Mouse (Mus musculus): ENCODE data around the gene Galnt14. TPM values are rescaled to one million over a fixed set of nuclear protein-coding genes. Genes with fewer than 3 reads are reported as not detected.

Galnt14 gene
- polyA plus RNA-seq, 1 experiment from 2014 or later = 1.8 TPM

DNA sequence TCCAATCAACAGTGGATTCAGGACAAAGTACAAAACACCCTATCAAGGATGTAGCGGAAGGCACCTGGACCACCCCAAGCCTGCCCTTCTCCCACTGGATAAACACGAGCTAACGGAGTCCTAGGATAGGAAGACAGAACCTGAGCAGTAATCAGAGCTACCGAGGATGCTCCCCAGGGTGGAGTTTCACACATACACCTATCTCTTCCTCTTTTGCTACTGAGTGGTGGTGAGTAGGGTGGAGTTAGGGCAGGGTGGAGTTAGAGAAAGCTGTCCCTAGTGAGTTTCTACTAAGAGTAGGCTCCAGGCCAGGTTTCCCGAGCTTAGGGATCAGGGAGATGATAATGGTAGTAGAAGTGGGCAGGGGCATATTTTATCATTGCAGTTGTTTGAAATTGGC, 197.4 kb downstream of the Galnt14 start:
- Histone ChIP-seq H3K4me3 (no peak overlapping the region), H3K36me3 (no peaks in the 10 kb centered on the region), H3K9me3 (replicated peaks) (no peaks in the 10 kb centered on the region), H3K4me1 (no peaks in the 10 kb centered on the region), H3K27me3 (ENCODE audit: low read depth, poor library complexity, severe bottlenecking) (no peaks in the 10 kb centered on the region), H3K27ac (replicated peaks) (no peak overlapping the region)
- DNase-seq (ENCODE audit: low spot score) = no peak
- WGBS = 86% methylated on average over 5 of the region's 5 CpGs

GRCm38 (mm10) chr17:73507804-73508535, 202.3 kb downstream of the Galnt14 start:
- WGBS = 88% methylated on average over 13 of the region's 13 CpGs

DNA sequence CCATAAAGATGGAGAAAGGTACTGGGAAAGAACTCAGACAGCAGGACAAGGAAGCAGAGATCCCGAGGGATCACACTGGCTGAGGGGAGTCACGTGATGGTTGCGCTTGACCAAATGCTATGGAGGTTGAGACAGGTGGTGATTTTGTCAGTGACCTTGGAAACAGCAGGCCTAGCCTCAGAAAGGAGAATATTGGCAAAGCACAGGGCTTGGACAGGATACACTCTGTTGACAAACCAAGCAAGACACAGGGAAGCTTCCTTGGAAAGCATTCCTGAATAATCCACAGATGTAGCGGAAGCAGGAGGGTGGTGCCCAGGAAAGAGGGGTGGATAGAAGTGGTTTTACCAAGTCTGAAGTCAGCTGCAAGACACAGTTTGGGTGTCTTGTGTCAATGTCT, 206.1 kb downstream of the Galnt14 start:
- Histone ChIP-seq H3K27me3 (ENCODE audit: low read depth, poor library complexity, severe bottlenecking) (no peaks in the 10 kb centered on the region), H3K36me3 (no peaks in the 10 kb centered on the region), H3K9me3 (replicated peaks) (no peaks in the 10 kb centered on the region), H3K4me1 (no peaks in the 10 kb centered on the region), H3K27ac (replicated peaks) (no peak overlapping the region), H3K4me3 (no peak overlapping the region)
- DNase-seq (ENCODE audit: low spot score) = no peak
- WGBS = 87% methylated on average over 4 of the region's 4 CpGs

More at GRCm38 (mm10) chr17:73507804-73508535, 202.3 kb downstream of the Galnt14 start:
- no peak for DNase-seq (ENCODE audit: low spot score)
- H3K4me3 ChIP-seq = no peak overlapping the region
- no peaks in the 10 kb centered on the region for H3K9me3 ChIP-seq (replicated peaks)
- no peak overlapping the region for H3K27ac ChIP-seq (replicated peaks)
- no peaks in the 10 kb centered on the region for H3K36me3 ChIP-seq
- H3K27me3 ChIP-seq (ENCODE audit: low read depth, poor library complexity, severe bottlenecking) = no peaks in the 10 kb centered on the region
- H3K4me1 ChIP-seq = no peaks in the 10 kb centered on the region

GRCm38 (mm10) chr17:73502613-73503012, 207.6 kb downstream of the Galnt14 start:
- Histone ChIP-seq H3K27me3 (ENCODE audit: low read depth, poor library complexity, severe bottlenecking) (no peaks in the 10 kb centered on the region), H3K36me3 (no peaks in the 10 kb centered on the region), H3K27ac (replicated peaks) (no peak overlapping the region), H3K4me3 (no peak overlapping the region), H3K4me1 (no peaks in the 10 kb centered on the region), H3K9me3 (replicated peaks) (no peaks in the 10 kb centered on the region)
- 84% methylated on average over 4 of the region's 4 CpGs for WGBS
- no peak for DNase-seq (ENCODE audit: low spot score)

DNA sequence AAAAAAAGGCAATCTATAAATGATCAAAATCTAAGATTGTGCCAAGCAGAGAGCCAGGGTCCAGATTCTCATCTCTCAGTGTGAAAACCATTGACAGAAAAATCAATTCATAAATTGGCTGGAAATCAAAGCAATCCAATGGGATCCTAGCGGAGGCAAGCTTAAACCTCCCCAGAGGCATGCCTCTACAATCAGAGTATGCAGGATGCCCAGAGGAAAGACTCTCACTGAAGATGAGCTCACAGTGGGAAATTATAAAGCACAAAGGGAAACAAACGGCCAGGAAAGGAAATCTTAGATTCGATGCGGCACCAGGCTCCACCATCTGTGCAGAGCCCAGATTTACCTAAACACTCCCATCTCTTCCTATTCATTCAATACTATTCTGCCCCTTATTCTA, 220.7 kb downstream of the Galnt14 start:
- no peaks in the 10 kb centered on the region for H3K36me3 ChIP-seq
- H3K27me3 ChIP-seq (ENCODE audit: low read depth, poor library complexity, severe bottlenecking) = no peaks in the 10 kb centered on the region
- peaks cover 8% of the 10 kb centered on the region; the same call in 1 of the 2 replicates for H3K4me1 ChIP-seq
- no peaks in the 10 kb centered on the region for H3K9me3 ChIP-seq (replicated peaks)
- WGBS = 84% methylated on average over 4 of the region's 4 CpGs
- DNase-seq (ENCODE audit: low spot score) = no peak
- H3K27ac ChIP-seq (replicated peaks) = no peak overlapping the region
- H3K4me3 ChIP-seq = no peak overlapping the region

DNA sequence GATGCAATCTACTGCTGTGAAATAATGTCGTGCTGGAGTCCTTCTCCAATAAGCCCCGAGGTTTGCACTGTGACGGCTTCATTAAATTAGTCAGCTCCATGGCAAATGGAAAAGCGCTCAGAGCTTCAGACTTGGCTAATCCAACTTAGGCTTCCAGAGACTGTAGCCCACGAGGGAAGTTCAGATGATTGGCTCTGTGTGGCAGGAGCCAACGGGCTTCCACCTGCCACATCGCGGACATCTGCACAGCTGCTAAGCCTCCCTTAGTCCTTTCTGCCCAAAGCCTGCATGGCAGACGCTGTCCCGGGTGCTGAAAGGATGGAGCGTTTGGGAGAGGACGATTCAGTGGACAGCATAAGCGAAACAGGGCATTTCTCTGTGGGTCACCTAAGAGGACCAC, 222.5 kb downstream of the Galnt14 start:
- 29% methylated on average over 13 of the region's 13 CpGs for WGBS
- Histone ChIP-seq H3K27me3 (ENCODE audit: low read depth, poor library complexity, severe bottlenecking) (no peaks in the 10 kb centered on the region), H3K27ac (replicated peaks) (no peak overlapping the region), H3K4me3 (no peak overlapping the region), H3K4me1 (peaks cover 8% of the 10 kb centered on the region; the same call in 1 of the 2 replicates), H3K36me3 (no peaks in the 10 kb centered on the region), H3K9me3 (replicated peaks) (no peaks in the 10 kb centered on the region)
- DNase-seq (ENCODE audit: low spot score) = peak; percentile 53

DNA sequence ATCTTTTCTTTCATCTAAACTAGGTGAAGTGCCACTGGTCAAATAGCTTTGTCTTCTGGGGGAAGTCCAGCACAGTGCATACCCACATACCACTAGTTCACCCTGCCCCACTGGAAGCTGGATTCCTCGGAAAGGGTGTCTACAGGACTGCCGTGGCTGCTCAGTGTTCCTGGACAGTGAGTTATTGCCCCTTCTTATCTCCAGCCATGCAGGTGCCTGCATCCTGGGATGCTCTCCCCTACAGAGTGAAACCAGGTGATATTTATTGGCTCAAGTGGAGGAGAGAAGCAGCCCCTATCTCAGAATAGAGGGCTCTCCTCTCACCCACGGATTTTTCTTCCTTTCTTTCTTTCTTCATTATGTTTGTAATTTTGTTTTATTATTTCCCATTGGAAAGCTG, 222.9 kb downstream of the Galnt14 start:
- Histone ChIP-seq H3K4me3 (no peak overlapping the region), H3K27me3 (ENCODE audit: low read depth, poor library complexity, severe bottlenecking) (no peaks in the 10 kb centered on the region), H3K4me1 (peaks cover 8% of the 10 kb centered on the region; the same call in 1 of the 2 replicates), H3K27ac (replicated peaks) (no peak overlapping the region), H3K36me3 (no peaks in the 10 kb centered on the region), H3K9me3 (replicated peaks) (no peaks in the 10 kb centered on the region)
- WGBS = 82% methylated on average over 3 of the region's 3 CpGs
- no peak for DNase-seq (ENCODE audit: low spot score)

DNA sequence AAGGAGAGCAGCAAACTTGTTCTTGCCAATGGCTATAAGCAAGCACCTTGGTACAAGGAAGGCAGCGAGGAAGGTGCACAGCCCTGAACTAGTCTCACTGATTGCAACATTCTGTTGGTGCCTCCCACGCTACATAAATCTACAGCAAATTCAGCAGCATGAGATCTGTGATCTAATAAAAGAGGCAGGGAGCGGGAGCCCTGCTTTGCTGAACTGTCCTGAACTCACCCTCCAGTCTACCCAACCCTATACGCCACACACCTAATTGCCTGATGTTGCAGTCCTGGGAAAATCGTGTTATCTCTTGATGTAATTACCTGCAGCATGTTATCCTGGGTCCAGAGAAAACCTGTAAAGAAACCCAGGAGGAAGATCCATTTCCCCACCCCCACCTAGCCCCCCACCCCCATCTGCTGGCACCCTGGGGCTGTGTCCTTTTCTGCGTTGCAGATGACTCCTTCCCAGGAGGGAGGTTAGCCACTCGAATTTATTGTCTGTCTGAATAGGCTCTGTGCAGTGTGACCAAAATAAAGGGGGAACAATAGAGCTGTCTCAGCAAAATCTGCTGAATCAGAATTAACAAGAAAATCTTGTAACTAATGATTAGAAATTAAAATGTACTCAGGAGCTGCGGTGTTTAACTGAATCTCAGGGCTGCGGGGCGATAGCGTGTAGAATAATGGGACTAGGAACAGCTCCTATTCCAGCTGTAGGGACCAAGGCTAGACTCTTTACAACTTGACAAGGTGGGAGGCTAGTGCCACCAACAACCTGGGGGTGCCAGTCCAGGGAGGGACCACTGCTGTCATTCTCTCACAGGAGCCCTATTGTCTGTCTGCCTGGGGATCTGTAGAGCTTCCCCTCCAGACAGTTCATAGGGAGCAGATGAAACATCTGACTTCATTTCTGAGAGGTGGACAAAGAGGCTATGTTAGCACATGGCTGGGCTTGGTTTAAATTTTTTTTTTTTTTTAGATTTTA, 232.9 kb downstream of the Galnt14 start:
- no peaks in the 10 kb centered on the region for H3K27me3 ChIP-seq (ENCODE audit: low read depth, poor library complexity, severe bottlenecking)
- no peaks in the 10 kb centered on the region for H3K36me3 ChIP-seq
- no peaks in the 10 kb centered on the region for H3K9me3 ChIP-seq (replicated peaks)
- no peak overlapping the region for H3K4me3 ChIP-seq
- 47% methylated on average over 11 of the region's 11 CpGs for WGBS
- no peak for DNase-seq (ENCODE audit: low spot score)
- H3K4me1 ChIP-seq = peaks cover 11% of the 10 kb centered on the region
- H3K27ac ChIP-seq (replicated peaks) = peak overlapping the region; percentile 55; the same call in 1 of the 2 replicates

GRCm38 (mm10) chr17:73474371-73474770, 235.9 kb downstream of the Galnt14 start:
- no peaks in the 10 kb centered on the region for H3K27me3 ChIP-seq (ENCODE audit: low read depth, poor library complexity, severe bottlenecking)
- H3K36me3 ChIP-seq = no peaks in the 10 kb centered on the region
- 55% methylated on average over 7 of the region's 7 CpGs for WGBS
- no peak for DNase-seq (ENCODE audit: low spot score)
- H3K9me3 ChIP-seq (replicated peaks) = no peaks in the 10 kb centered on the region
- peaks cover 11% of the 10 kb centered on the region for H3K4me1 ChIP-seq
- H3K4me3 ChIP-seq = no peak overlapping the region
- H3K27ac ChIP-seq (replicated peaks) = no peak overlapping the region

- peaks cover 11% of the 10 kb centered on the region for H3K4me1 ChIP-seq
- no peaks in the 10 kb centered on the region for H3K9me3 ChIP-seq (replicated peaks)
- H3K27ac ChIP-seq (replicated peaks) = no peak overlapping the region
- no peaks in the 10 kb centered on the region for H3K36me3 ChIP-seq
- DNase-seq (ENCODE audit: low spot score) = no peak
- 73% methylated on average over 3 of the region's 3 CpGs for WGBS
- H3K27me3 ChIP-seq (ENCODE audit: low read depth, poor library complexity, severe bottlenecking) = no peaks in the 10 kb centered on the region
- no peak overlapping the region for H3K4me3 ChIP-seq
These were observed 237.2 kb downstream of the Galnt14 start for GRCm38 (mm10) chr17:73473012-73473411.

GRCm38 (mm10) chr17:73460874-73461273, 249.4 kb downstream of the Galnt14 start:
- Histone ChIP-seq H3K27me3 (ENCODE audit: low read depth, poor library complexity, severe bottlenecking) (no peaks in the 10 kb centered on the region), H3K36me3 (no peaks in the 10 kb centered on the region), H3K4me1 (no peaks in the 10 kb centered on the region), H3K4me3 (no peak overlapping the region), H3K9me3 (replicated peaks) (no peaks in the 10 kb centered on the region), H3K27ac (replicated peaks) (no peak overlapping the region)
- DNase-seq (ENCODE audit: low spot score) = no peak
- WGBS = 88% methylated on average over 4 of the region's 4 CpGs

DNA sequence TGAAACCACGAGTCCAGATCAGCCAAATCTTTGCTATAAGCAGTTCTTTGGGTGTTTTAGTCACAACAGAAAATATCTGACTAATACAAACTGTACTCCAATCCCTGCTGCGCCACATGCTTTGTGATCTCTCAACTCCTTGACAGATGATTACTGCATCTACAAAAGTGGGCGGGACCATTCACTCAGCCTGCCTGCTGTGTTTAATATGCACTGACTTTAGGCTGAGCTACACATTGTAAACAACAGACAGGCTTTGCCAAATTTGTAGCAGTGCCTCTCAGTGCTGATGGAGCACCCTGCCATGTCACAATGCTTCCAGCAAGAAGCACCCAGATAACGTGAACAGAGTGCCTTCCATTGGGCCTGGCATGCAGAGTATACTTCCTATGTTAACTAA, 251.5 kb downstream of the Galnt14 start:
- WGBS = 76% methylated on average over 4 of the region's 4 CpGs
- Histone ChIP-seq H3K27ac (replicated peaks) (no peak overlapping the region), H3K4me3 (no peak overlapping the region), H3K36me3 (no peaks in the 10 kb centered on the region), H3K9me3 (replicated peaks) (no peaks in the 10 kb centered on the region), H3K27me3 (ENCODE audit: low read depth, poor library complexity, severe bottlenecking) (no peaks in the 10 kb centered on the region), H3K4me1 (no peaks in the 10 kb centered on the region)
- no peak for DNase-seq (ENCODE audit: low spot score)

DNA sequence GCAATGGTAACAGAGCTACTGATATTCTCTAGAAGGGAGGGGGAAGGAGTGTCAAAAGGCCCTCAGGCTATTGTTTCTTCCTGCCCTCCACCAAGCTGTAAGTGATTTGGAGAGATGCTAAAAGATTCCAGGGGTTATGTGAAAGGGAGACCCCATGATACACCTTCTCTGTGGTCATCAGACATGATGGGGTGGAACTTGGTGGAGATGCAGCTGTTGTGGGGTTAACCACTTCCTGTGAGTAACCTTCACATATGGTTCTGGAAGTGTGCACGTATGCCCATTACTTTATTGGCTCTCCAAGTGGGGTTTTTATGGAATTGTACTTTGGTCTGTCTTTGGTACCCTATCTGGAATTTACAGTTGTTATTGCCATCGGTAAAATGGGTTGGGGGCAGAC, 253.7 kb downstream of the Galnt14 start:
- no peak for DNase-seq (ENCODE audit: low spot score)
- 87% methylated on average over 2 of the region's 2 CpGs for WGBS
- no peak overlapping the region for H3K27ac ChIP-seq (replicated peaks)

More for the DNA sequence above, 253.7 kb downstream of the Galnt14 start:
- Histone ChIP-seq H3K36me3 (no peaks in the 10 kb centered on the region), H3K4me3 (no peak overlapping the region), H3K9me3 (replicated peaks) (no peaks in the 10 kb centered on the region), H3K4me1 (no peaks in the 10 kb centered on the region), H3K27me3 (ENCODE audit: low read depth, poor library complexity, severe bottlenecking) (no peaks in the 10 kb centered on the region)

Measured in midbrain, embryonic 10.5 days (tissue).